Mouse (Mus musculus) midbrain, embryonic 16.5 days (tissue): Measurements from ENCODE around the gene Npff. TPM values are rescaled to one million over a fixed set of nuclear protein-coding genes. Genes with fewer than 3 reads are reported as not detected.
A peak's percentile ranks its signal among the peaks of the same experiment; 100 is the strongest.

ENCODE experiments used
- ATAC-seq: fragments of 200-750 bp; cut with Nextera tagmentation; 2 replicates; pipeline ENCODE4 v1.8.0; 2017; ENCODE audit warnings: moderate TSS enrichment
- H3K27ac ChIP-seq: fragments of 300-500 bp; sonication (generic); 2 replicates; pipeline ENCODE4 v1.5.1; 2014; ENCODE audit warnings: mild to moderate bottlenecking, low read length, mixed read lengths
- H3K27me3 ChIP-seq: fragments of 300-500 bp; sonication (generic); 2 replicates; pipeline ENCODE4 v1.6.1; 2014; ENCODE audit warnings: low read depth, low read length, mixed read lengths; ENCODE audit not compliant: control insufficient read depth, insufficient read depth
- H3K36me3 ChIP-seq: fragments of 300-500 bp; sonication (generic); 2 replicates; pipeline ENCODE4 v1.6.1; 2014; ENCODE audit warnings: mild to moderate bottlenecking, low read length, moderate library complexity, mixed read lengths; ENCODE audit not compliant: control insufficient read depth, insufficient read depth
- H3K4me1 ChIP-seq: fragments of 300-500 bp; sonication (generic); 2 replicates; pipeline ENCODE4 v1.6.1; 2014; ENCODE audit warnings: mild to moderate bottlenecking, low read length, mixed read lengths; ENCODE audit not compliant: control insufficient read depth, insufficient read depth
- H3K4me2 ChIP-seq: fragments of 300-500 bp; sonication (generic); 2 replicates; pipeline ENCODE4 v1.6.1; 2014; ENCODE audit warnings: mild to moderate bottlenecking, low read length, mixed read lengths
- H3K4me3 ChIP-seq: fragments of 300-500 bp; sonication (generic); 2 replicates; pipeline ENCODE4 v1.5.1; 2014; ENCODE audit warnings: low read depth, mild to moderate bottlenecking, low read length, moderate library complexity, mixed read lengths
- H3K9ac ChIP-seq: fragments of 300-500 bp; sonication (generic); 2 replicates; pipeline ENCODE4 v1.6.1; 2014; ENCODE audit warnings: low read depth, low read length, mixed read lengths
- H3K9me3 ChIP-seq: fragments of 300-500 bp; sonication (generic); replicated peaks from 2 replicates; pipeline ENCODE4 v1.6.1; 2014; ENCODE audit warnings: mild to moderate bottlenecking, low read length, mixed read lengths; ENCODE audit not compliant: control insufficient read depth, poor library complexity, severe bottlenecking
- WGBS: fragments of 180-500 bp; shearing (Covaris S2); extraction: QIAGEN DNeasy Blood & Tissue Kit; methylation state at CpG from one replicate; pipeline ENCODE4 v1.1.7; 2014; 5-methylcytosine and 5-hydroxymethylcytosine counted together
- polyA plus RNA-seq: library from polyadenylated mRNA; unstranded; fragments of >200 nt; fragmentation: Nextera tagmentation; extraction: Ambion mirVana; gene quantifications from 2 replicates; pipeline ENCODE4 v1.2.1, GENCODE M21; 2015

The Npff gene
- polyA plus RNA-seq, 1 experiment from 2014 or later = 2.2 TPM

GRCm38 (mm10) chr15:102503924-102504782, 20.6 kb downstream of the Npff start:
- no peak for ATAC-seq
- Histone ChIP-seq H3K27ac (no peak overlapping the region), H3K4me1 (peaks cover 6% of the 10 kb centered on the region), H3K4me2 (no peak overlapping the region), H3K27me3 (no peaks in the 10 kb centered on the region), H3K9me3 (no peaks in the 10 kb centered on the region), H3K9ac (no peak overlapping the region), H3K4me3 (no peak overlapping the region), H3K36me3 (peaks cover 54% of the 10 kb centered on the region)
- WGBS = 95% methylated on average over 9 of the region's 9 CpGs

GRCm38 (mm10) chr15:102503447-102503846, 21.3 kb downstream of the Npff start, which contains the start of gene Gm10337:
Gm10337 (plus strand) TSS chr15:102503722.
- Histone ChIP-seq H3K4me3 (no peak within 1 kb of the TSS), H3K36me3 (peaks cover 54% of the 10 kb centered on the region), H3K4me1 (peaks cover 2% of the 10 kb centered on the region; the same call in 1 of the 2 replicates), H3K9me3 (no peaks in the 10 kb centered on the region), H3K27me3 (no peaks in the 10 kb centered on the region), H3K4me2 (no peak within 1 kb of the TSS), H3K9ac (no peak within 1 kb of the TSS), H3K27ac (no peak within 1 kb of the TSS)
- whole genome bisulfite sequencing = 100% methylated on average over 1 of the region's 1 CpGs
- no peak for ATAC-seq

GRCm38 (mm10) chr15:102502254-102502840, 22.4 kb downstream of the Npff start:
- no peak overlapping the region for H3K4me2 ChIP-seq
- 81% methylated on average over 9 of the region's 9 CpGs for WGBS
- H3K4me3 ChIP-seq = no peak overlapping the region
- no peak overlapping the region for H3K27ac ChIP-seq
- no peak overlapping the region for H3K9ac ChIP-seq
- no peaks in the 10 kb centered on the region for H3K9me3 ChIP-seq
- no peak for ATAC-seq
- H3K27me3 ChIP-seq = no peaks in the 10 kb centered on the region
- no peaks in the 10 kb centered on the region for H3K4me1 ChIP-seq
- peaks cover 51% of the 10 kb centered on the region for H3K36me3 ChIP-seq

GRCm38 (mm10) chr15:102501084-102501814, 23.5 kb downstream of the Npff start:
- Histone ChIP-seq H3K27me3 (no peaks in the 10 kb centered on the region), H3K9ac (no peak overlapping the region), H3K36me3 (peaks cover 54% of the 10 kb centered on the region), H3K9me3 (no peaks in the 10 kb centered on the region), H3K4me2 (no peak overlapping the region), H3K4me1 (no peaks in the 10 kb centered on the region), H3K4me3 (no peak overlapping the region), H3K27ac (no peak overlapping the region; the same call in 1 of the 2 replicates)
- WGBS = 91% methylated on average over 19 of the region's 19 CpGs
- ATAC-seq = peak; percentile 18; the same call in 1 of the 2 replicates

- no peak overlapping the region for H3K4me3 ChIP-seq
- WGBS = 96% methylated on average over 5 of the region's 5 CpGs
- no peak overlapping the region for H3K9ac ChIP-seq
- no peaks in the 10 kb centered on the region for H3K9me3 ChIP-seq
- ATAC-seq = no peak
- H3K27ac ChIP-seq = no peak overlapping the region
- peaks cover 53% of the 10 kb centered on the region for H3K36me3 ChIP-seq
- no peaks in the 10 kb centered on the region for H3K4me1 ChIP-seq
- no peaks in the 10 kb centered on the region for H3K27me3 ChIP-seq
- no peak overlapping the region for H3K4me2 ChIP-seq
Observed at GRCm38 (mm10) chr15:102500479-102500878, 24.3 kb downstream of the Npff start.

GRCm38 (mm10) chr15:102499851-102500250, 24.9 kb downstream of the Npff start:
- Histone ChIP-seq H3K27ac (no peak overlapping the region), H3K4me1 (no peaks in the 10 kb centered on the region), H3K36me3 (peaks cover 50% of the 10 kb centered on the region), H3K9ac (no peak overlapping the region), H3K27me3 (no peaks in the 10 kb centered on the region), H3K4me3 (no peak overlapping the region), H3K9me3 (no peaks in the 10 kb centered on the region), H3K4me2 (no peak overlapping the region)
- 92% methylated on average over 6 of the region's 6 CpGs for WGBS
- no peak for ATAC-seq

GRCm38 (mm10) chr15:102499370-102499769, 25.4 kb downstream of the Npff start:
- H3K27me3 ChIP-seq = no peaks in the 10 kb centered on the region
- no peak overlapping the region for H3K4me2 ChIP-seq
- no peak overlapping the region for H3K9ac ChIP-seq
- ATAC-seq = no peak
- H3K36me3 ChIP-seq = peaks cover 46% of the 10 kb centered on the region
- H3K27ac ChIP-seq = no peak overlapping the region
- WGBS = 74% methylated on average over 3 of the region's 3 CpGs
- no peak overlapping the region for H3K4me3 ChIP-seq
- no peaks in the 10 kb centered on the region for H3K4me1 ChIP-seq
- no peaks in the 10 kb centered on the region for H3K9me3 ChIP-seq

GRCm38 (mm10) chr15:102498322-102498721, 26.4 kb downstream of the Npff start:
- H3K9ac ChIP-seq = no peak overlapping the region
- no peak for ATAC-seq
- H3K4me2 ChIP-seq = no peak overlapping the region
- H3K9me3 ChIP-seq = no peaks in the 10 kb centered on the region
- no peak overlapping the region for H3K27ac ChIP-seq
- H3K4me1 ChIP-seq = no peaks in the 10 kb centered on the region
- WGBS = 88% methylated on average over 3 of the region's 3 CpGs
- H3K36me3 ChIP-seq = peaks cover 46% of the 10 kb centered on the region
- H3K27me3 ChIP-seq = no peaks in the 10 kb centered on the region
- no peak overlapping the region for H3K4me3 ChIP-seq
